Mouse (Mus musculus) hindbrain, embryonic 12.5 days (tissue): ENCODE results near the gene Spata5. TPM values are rescaled to one million over a fixed set of nuclear protein-coding genes. Genes with fewer than 3 reads are reported as not detected.

Experiments used
- ATAC-seq: fragments of 200-750 bp; cut with Nextera tagmentation; 2 replicates; pipeline ENCODE4 v1.8.0; 2017; ENCODE audit warnings: moderate TSS enrichment; ENCODE audit not compliant: low FRiP score
- H3K27ac ChIP-seq: fragments of 300-500 bp; sonication (generic); 2 replicates; pipeline ENCODE4 v1.5.1; 2016; ENCODE audit warnings: mild to moderate bottlenecking
- H3K27me3 ChIP-seq: fragments of 300-500 bp; sonication (generic); 2 replicates; pipeline ENCODE4 v1.6.1; 2016; ENCODE audit warnings: mild to moderate bottlenecking
- H3K36me3 ChIP-seq: fragments of 300-500 bp; sonication (generic); 2 replicates; pipeline ENCODE4 v1.6.1; 2016; ENCODE audit warnings: mild to moderate bottlenecking
- H3K4me1 ChIP-seq: fragments of 300-500 bp; sonication (generic); 2 replicates; pipeline ENCODE4 v1.6.1; 2016
- H3K4me2 ChIP-seq: fragments of 300-500 bp; sonication (generic); replicated peaks from 2 replicates; pipeline ENCODE4 v1.6.1; 2016; ENCODE audit warnings: mild to moderate bottlenecking
- H3K4me3 ChIP-seq: fragments of 300-500 bp; sonication (generic); 2 replicates; pipeline ENCODE4 v1.5.1; 2016; ENCODE audit warnings: mild to moderate bottlenecking
- H3K9ac ChIP-seq: fragments of 300-500 bp; sonication (generic); 2 replicates; pipeline ENCODE4 v1.6.1; 2016; ENCODE audit warnings: mild to moderate bottlenecking, moderate library complexity
- H3K9me3 ChIP-seq: fragments of 300-500 bp; sonication (generic); replicated peaks from 2 replicates; pipeline ENCODE4 v1.6.1; 2016; ENCODE audit warnings: mild to moderate bottlenecking
- WGBS: fragments of 180-500 bp; shearing (Covaris S2); methylation state at CpG from one replicate; pipeline ENCODE4 v1.1.7; 2016; 5-methylcytosine and 5-hydroxymethylcytosine counted together
- polyA plus RNA-seq: library from polyadenylated mRNA; unstranded; fragments of >200 nt; fragmentation: Nextera tagmentation; extraction: Ambion mirVana; gene quantifications from 2 replicates; pipeline ENCODE4 v1.2.1, GENCODE M21; 2016

Spata5 gene
- polyA plus RNA-seq, 1 experiment from 2014 or later = 35.3 TPM

DNA sequence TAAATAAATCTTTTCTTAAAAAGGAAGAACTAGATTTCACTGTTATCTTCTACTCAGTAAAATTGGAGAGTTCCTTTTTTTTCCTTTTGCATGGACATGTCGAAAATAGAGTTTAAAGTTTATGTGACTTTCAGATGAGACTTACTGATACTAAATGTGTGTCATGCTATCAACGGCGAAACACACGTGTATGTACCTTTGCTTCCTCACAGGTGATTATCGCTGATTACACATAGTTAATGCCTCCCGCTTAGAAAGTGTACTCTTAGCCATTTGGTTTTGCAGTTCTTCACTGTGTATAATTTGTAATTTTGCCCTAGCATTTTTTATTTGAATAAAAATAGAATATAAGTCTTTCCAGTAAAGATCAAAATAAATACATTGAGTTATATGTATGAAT, 146.4 kb downstream of the Spata5 start:
- no peaks in the 10 kb centered on the region for H3K36me3 ChIP-seq
- no peak for ATAC-seq
- WGBS = 94% methylated on average over 6 of the region's 6 CpGs
- H3K4me2 ChIP-seq = no peak overlapping the region
- H3K27me3 ChIP-seq = no peaks in the 10 kb centered on the region
- no peak overlapping the region for H3K9ac ChIP-seq
- H3K27ac ChIP-seq = no peak overlapping the region
- peaks cover 11% of the 10 kb centered on the region for H3K4me1 ChIP-seq
- no peak overlapping the region for H3K4me3 ChIP-seq
- H3K9me3 ChIP-seq = no peaks in the 10 kb centered on the region

DNA sequence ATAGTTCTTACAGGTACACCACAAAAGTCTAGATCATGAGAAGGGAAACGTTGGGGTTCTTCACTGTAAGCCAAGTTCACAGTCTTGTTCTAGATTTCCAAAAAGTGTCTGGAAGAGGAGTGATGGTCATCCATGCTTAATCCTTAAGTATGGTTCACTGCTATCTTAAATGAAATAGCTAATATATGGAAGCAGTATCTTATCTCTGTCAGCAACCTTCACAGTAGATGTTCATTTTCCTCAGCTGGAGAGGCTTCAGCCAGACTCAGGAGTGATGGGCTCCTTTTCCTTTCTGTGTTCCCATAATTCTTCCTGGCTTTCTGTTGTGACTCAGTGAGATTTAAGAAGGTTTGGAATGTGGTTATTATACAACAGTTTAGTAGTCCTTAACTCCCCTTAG, 147.8 kb downstream of the Spata5 start:
- Histone ChIP-seq H3K9me3 (no peaks in the 10 kb centered on the region), H3K9ac (no peak overlapping the region), H3K4me2 (no peak overlapping the region), H3K4me1 (peaks cover 11% of the 10 kb centered on the region), H3K27ac (no peak overlapping the region), H3K27me3 (no peaks in the 10 kb centered on the region), H3K36me3 (no peaks in the 10 kb centered on the region), H3K4me3 (no peak overlapping the region)
- 88% methylated on average over 1 of the region's 1 CpGs for WGBS
- ATAC-seq = no peak

DNA sequence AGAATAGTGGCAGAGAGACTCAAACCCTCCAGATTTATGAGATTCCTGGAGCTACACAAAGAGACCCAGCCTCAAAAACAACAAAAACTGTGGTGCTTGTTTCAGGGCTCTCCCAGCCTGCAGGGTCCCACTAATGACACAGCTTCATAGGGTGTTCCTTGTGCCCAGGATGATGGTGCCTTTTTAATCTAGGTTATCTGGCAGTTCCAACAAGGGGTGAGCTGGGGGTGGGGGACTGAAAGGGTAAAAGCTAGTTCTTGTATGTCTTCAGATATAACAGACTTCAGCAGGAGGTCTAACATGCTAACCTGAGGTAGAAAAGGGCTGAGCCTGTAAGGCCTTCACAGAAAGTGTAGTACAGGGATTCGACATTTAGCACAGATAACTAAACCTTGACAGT, 149.1 kb downstream of the Spata5 start:
- WGBS = 90% methylated on average over 1 of the region's 1 CpGs
- no peak for ATAC-seq

DNA sequence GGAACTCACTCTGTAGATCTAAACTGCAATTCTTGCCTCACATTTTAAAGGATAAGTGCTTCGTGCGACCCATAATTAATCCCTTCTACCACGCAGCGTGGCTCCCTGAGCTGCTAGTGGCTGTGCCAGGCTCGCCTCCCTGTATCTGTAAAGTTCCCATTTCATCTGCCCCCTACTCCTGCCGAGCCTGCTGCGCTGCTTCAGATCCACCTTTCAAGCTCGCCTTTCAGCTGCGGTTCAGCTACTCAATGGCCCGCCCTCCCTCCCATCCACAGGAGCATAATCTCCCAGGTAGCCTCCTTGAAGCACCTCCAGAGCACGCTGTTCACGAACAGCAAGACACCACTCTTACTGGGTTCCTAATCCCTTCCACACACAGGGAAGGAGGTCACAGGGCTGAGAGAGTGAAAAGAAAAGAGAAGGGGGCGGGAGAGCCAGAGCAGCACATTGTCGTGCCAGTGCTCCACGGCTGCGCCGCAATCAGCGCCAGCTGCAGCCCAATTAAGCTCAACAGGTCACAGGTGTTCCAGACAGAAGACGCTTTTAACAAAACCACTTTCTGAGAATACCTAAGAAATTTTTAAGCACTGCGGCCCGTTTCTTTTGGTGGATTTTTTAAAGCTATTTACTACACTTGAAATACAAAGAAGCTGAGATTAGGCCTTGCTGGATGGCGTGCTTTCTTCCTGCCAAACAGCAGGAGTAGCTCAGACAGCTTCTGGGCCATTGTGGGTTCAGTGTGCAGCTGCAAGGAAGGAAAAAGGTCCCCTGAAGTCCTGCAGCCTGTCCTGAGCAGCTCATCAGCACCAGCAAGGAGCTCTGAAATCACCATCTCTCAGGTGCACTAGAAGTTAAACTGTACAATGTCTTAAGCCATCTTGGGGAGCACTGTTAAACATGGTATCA, 150.2 kb downstream of the Spata5 start:
- Histone ChIP-seq H3K36me3 (no peaks in the 10 kb centered on the region), H3K9ac (no peak overlapping the region), H3K27ac (no peak overlapping the region), H3K4me2 (peak overlapping the region; percentile 35), H3K9me3 (no peaks in the 10 kb centered on the region), H3K4me1 (peaks cover 11% of the 10 kb centered on the region), H3K4me3 (no peak overlapping the region), H3K27me3 (no peaks in the 10 kb centered on the region)
- peak; percentile 73; the same call in 1 of the 2 replicates for ATAC-seq
- WGBS = 23% methylated on average over 22 of the region's 22 CpGs

More for the DNA sequence above, 149.1 kb downstream of the Spata5 start:
- H3K9ac ChIP-seq = no peak overlapping the region
- H3K27ac ChIP-seq = no peak overlapping the region
- H3K27me3 ChIP-seq = no peaks in the 10 kb centered on the region
- H3K4me1 ChIP-seq = peaks cover 11% of the 10 kb centered on the region
- H3K4me3 ChIP-seq = no peak overlapping the region
- no peaks in the 10 kb centered on the region for H3K36me3 ChIP-seq
- no peak overlapping the region for H3K4me2 ChIP-seq
- no peaks in the 10 kb centered on the region for H3K9me3 ChIP-seq

DNA sequence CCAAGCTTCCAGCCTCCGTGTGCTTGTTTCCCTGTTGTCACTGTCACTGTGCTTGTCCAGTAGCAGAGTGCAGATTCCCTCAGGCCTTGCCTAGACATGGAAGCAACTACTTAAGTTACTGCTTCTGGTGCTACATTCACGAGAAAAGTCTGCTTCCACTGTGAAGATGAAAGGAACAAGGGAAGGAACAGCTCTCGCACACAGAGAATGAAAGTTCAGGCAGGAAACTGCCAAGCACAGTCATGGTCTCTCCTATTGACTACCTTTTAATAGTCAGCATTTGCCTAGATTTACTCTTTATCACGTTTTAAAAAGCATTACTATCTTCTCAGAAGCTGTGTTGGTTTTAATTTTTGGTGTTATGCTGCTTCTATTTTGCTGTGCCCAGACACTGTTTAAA, 151.9 kb downstream of the Spata5 start:
- Histone ChIP-seq H3K27me3 (no peaks in the 10 kb centered on the region), H3K36me3 (no peaks in the 10 kb centered on the region), H3K9ac (no peak overlapping the region), H3K27ac (no peak overlapping the region), H3K4me2 (no peak overlapping the region), H3K4me3 (no peak overlapping the region), H3K4me1 (peaks cover 11% of the 10 kb centered on the region), H3K9me3 (no peaks in the 10 kb centered on the region)
- no peak for ATAC-seq
- 46% methylated on average over 4 of the region's 4 CpGs for WGBS

DNA sequence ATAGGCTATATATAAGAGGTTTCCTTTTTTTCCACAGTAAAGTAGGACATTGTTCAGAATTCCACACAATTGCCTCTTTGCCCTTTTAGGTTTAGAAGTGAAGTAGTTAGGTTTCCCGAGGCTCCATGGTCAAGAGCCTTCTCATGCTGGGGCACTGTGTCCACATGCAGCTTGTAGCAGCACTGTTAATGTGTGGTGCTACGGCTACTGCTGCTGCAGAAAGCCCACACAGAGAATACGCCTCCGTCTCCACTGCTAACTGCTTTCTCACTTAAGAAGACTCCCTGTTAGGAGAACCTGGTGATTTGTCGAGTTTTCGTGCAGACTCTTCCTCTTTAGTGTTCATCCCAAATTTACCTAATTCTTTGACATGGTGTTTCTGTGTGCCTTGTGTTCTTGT, 152.4 kb downstream of the Spata5 start:
- H3K27ac ChIP-seq = no peak overlapping the region
- 84% methylated on average over 6 of the region's 6 CpGs for WGBS
- H3K9me3 ChIP-seq = no peaks in the 10 kb centered on the region
- no peak overlapping the region for H3K9ac ChIP-seq
- H3K4me3 ChIP-seq = no peak overlapping the region
- no peaks in the 10 kb centered on the region for H3K36me3 ChIP-seq
- peaks cover 11% of the 10 kb centered on the region for H3K4me1 ChIP-seq
- no peak overlapping the region for H3K4me2 ChIP-seq
- no peak for ATAC-seq
- no peaks in the 10 kb centered on the region for H3K27me3 ChIP-seq

DNA sequence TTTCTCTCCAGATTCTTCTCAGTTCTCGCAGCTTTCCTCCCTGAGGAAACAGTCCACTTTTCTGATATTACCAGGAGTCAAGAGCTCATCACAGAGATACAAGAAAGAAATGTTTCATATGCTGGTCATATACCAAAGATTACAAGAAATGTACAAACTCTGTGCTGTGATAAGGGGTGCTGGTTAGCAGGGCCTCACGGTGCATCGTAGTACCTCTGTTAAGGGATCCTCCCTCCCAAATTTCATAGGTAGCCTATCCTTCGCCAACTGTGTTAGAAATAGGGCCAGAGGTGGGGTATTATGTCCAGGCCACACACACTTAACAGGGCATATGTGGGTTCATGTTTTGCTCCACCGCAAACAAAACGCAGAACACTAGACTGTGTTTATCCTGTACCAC, 157.1 kb downstream of the Spata5 start:
- Histone ChIP-seq H3K9ac (no peak overlapping the region), H3K9me3 (no peaks in the 10 kb centered on the region), H3K36me3 (0 out of 2 replicates have a peak, but pooled peaks cover 5% of the 10 kb centered on the region), H3K4me2 (no peak overlapping the region), H3K27ac (no peak overlapping the region), H3K4me3 (no peak overlapping the region), H3K27me3 (no peaks in the 10 kb centered on the region), H3K4me1 (no peaks in the 10 kb centered on the region)
- ATAC-seq = no peak
- WGBS = 95% methylated on average over 6 of the region's 6 CpGs

DNA sequence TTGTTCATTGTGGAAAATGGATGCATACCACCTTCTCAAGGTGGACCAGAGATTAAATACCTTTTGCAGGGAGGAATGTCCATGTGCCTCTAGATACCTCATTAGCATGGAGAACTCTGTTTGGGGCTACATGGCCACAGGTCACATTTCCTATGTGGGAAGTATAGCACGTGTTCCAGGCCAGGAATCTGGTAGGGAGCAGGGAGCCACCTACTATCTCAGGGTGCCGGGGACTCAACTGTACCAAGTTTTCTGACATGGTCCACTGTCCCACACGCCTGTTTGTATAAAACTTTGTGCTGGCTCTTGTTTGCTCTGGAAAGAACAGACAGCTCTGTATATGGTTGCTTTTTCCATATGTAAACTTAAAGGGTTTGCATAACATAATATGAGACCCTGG, 158.0 kb downstream of the Spata5 start:
- Histone ChIP-seq H3K4me3 (no peak overlapping the region), H3K4me1 (no peaks in the 10 kb centered on the region), H3K36me3 (0 out of 2 replicates have a peak, but pooled peaks cover 5% of the 10 kb centered on the region), H3K9me3 (no peaks in the 10 kb centered on the region), H3K27me3 (no peaks in the 10 kb centered on the region), H3K9ac (no peak overlapping the region), H3K27ac (no peak overlapping the region), H3K4me2 (no peak overlapping the region)
- no peak for ATAC-seq
- 91% methylated on average over 3 of the region's 3 CpGs for WGBS

DNA sequence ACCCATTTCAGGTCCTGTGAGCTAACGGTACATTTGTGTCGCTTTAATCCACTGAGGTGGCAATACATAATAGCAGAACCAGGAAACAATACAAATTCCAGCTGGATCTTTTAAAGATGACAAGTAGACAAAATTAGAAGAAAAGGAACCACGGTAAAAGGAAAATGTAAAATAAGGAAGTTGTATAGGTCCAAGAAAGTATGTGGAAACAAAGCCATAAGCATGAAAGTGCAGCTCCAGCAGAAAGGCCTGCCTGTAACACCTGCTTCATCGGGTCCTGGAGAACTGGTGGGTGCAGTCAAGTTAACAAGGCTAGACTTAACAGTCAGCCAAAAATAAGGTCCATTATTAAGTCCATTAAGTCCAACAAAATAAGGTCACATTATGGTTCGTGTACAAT, 164.9 kb downstream of the Spata5 start:
- no peaks in the 10 kb centered on the region for H3K27me3 ChIP-seq
- ATAC-seq = no peak
- H3K27ac ChIP-seq = no peak overlapping the region
- H3K4me1 ChIP-seq = peaks cover 13% of the 10 kb centered on the region
- no peak overlapping the region for H3K4me3 ChIP-seq
- no peaks in the 10 kb centered on the region for H3K9me3 ChIP-seq
- 90% methylated on average over 5 of the region's 5 CpGs for WGBS
- no peak overlapping the region for H3K4me2 ChIP-seq
- 0 out of 2 replicates have a peak, but pooled peaks cover 3% of the 10 kb centered on the region for H3K36me3 ChIP-seq
- H3K9ac ChIP-seq = no peak overlapping the region

DNA sequence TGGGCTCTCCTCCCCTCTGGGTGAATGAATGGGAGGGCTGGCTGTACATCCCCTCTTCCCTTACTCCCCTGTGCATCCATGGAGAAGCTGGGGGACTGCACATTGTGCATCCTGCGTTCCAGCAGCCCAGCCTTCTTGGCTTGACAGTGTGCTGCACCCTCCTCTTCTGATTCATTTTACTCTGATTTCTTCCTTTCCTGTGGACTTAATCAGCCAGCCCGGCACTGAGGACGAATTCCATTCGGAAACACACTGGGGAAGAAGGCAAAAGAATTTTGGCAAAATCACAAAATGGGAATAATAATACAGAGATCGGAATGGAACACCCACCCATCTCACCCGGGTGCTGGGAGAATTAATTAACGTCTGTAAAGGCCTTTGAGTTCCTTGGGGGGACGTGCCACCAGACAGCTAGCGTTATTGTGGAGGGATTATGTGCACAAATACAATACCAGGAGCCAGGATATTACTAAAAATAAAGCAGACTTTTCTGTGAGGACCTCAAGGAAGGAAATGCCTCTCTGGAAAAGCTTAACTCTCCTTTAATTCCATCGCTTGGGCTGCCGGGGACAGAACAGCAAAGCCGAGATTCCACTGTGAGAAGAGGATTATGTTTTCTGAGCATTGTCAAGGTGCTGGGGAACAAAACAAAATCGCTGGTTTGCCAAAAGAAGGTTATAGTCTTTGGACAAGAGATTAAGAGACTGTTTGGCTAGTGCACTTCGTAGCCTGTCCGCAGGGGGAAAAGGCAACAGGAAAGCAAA, 166.5 kb downstream of the Spata5 start:
- peak overlapping the region; percentile 39 for H3K9ac ChIP-seq
- H3K36me3 ChIP-seq = no peaks in the 10 kb centered on the region
- peaks cover 13% of the 10 kb centered on the region for H3K4me1 ChIP-seq
- WGBS = 17% methylated on average over 15 of the region's 15 CpGs
- H3K27me3 ChIP-seq = no peaks in the 10 kb centered on the region
- no peaks in the 10 kb centered on the region for H3K9me3 ChIP-seq
- peak; percentile 83 for ATAC-seq
- peak overlapping the region; percentile 4; the same call in 1 of the 2 replicates for H3K4me3 ChIP-seq
- H3K27ac ChIP-seq = peak overlapping the region; percentile 76
- H3K4me2 ChIP-seq = peak overlapping the region; percentile 40

DNA sequence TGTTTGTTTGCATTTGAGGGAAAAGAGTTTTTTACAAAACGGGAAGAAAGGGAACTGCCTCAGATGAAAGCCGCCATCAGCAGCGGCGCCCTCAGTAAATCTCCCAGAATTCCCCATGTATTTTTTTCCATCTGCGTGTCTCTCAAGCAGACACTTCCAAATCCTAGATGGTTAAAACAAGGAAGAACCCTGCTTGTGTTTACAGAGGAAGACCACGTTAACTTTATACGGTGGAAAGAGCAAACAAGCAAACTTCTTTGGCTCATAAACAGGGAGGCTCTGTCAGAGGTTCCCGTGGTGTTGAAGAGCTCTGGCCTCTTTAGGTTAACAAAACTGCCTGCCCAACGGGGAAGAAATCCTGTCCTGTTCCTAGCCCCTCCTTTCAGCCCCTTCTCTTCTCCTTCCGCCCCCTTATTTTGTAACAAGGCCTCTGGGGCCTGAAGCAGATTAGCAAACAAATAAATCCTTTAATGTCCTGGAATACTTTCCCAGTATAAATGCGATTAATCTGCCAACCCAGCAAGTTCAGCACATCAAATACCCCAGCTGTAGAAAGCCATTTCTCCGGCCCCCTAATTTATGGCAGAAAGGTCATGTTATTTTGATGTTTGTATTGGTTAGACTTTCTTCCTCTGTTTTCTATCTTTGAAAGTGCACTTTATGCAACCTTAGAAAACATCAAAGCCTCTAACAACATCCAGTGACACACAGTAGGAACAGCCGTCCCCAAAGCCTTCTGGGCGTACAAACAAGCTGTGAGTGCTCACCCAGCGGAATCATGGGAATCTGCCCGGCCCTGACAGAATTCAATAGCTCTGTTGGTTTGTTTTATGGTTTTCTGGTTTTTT, 167.3 kb downstream of the Spata5 start:
- peak overlapping the region; percentile 76 for H3K27ac ChIP-seq
- no peaks in the 10 kb centered on the region for H3K36me3 ChIP-seq
- ATAC-seq = no peak
- H3K9ac ChIP-seq = peak overlapping the region; percentile 39; the same call in 1 of the 2 replicates
- H3K27me3 ChIP-seq = no peaks in the 10 kb centered on the region
- H3K4me3 ChIP-seq = peak overlapping the region; percentile 4; the same call in 1 of the 2 replicates
- peaks cover 13% of the 10 kb centered on the region for H3K4me1 ChIP-seq
- 41% methylated on average over 16 of the region's 16 CpGs for WGBS
- H3K9me3 ChIP-seq = no peaks in the 10 kb centered on the region
- H3K4me2 ChIP-seq = peak overlapping the region; percentile 40

DNA sequence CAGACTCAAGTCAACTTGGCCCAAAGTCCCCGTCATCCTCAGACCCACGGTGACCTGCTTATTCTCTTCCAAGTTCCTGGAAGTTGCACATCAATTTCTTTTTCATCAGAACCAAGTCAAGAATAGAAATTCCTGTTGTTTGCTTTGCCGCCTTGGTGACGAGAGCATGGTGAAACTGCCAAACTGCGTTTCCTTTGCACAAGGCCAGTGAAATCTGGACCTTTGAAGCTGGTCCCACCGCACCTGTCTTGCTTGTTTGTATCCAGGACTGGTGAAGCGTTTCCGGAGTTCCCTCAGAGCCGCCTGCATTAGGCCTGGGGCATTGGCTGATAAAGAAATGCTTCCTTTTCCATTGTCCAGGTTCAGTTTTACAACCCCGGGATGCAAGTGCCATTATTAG, 176.0 kb downstream of the Spata5 start:
- Histone ChIP-seq H3K27me3 (no peaks in the 10 kb centered on the region), H3K4me2 (no peak overlapping the region), H3K9ac (no peak overlapping the region), H3K9me3 (no peaks in the 10 kb centered on the region), H3K4me3 (no peak overlapping the region), H3K4me1 (no peaks in the 10 kb centered on the region), H3K36me3 (no peaks in the 10 kb centered on the region), H3K27ac (no peak overlapping the region)
- WGBS = 78% methylated on average over 10 of the region's 10 CpGs
- ATAC-seq = no peak
